Mouse (Mus musculus) small intestine, adult 2 months (tissue): ENCODE data around the gene Gm10718. TPM values are rescaled to one million over a fixed set of nuclear protein-coding genes. Genes with fewer than 3 reads are reported as not detected.
"Not testable (repeated sequence)": the region's sequence is repeated elsewhere in the genome, so short reads cannot be mapped to it uniquely, and the experiment has no call there.

ENCODE experiments used
- H3K27ac ChIP-seq: fragments of 200-500 bp; 2 replicates; pipeline ENCODE4 v1.5.1; 2012; ENCODE audit warnings: low read depth, low read length, control low read depth, inconsistent platforms; ENCODE audit not compliant: insufficient read depth
- H3K27me3 ChIP-seq: fragments of 200-500 bp; 2 replicates; pipeline ENCODE4 v1.6.1; 2012; ENCODE audit warnings: mild to moderate bottlenecking, moderate library complexity, low read length, inconsistent platforms; ENCODE audit not compliant: control insufficient read depth, insufficient read depth
- H3K36me3 ChIP-seq: fragments of 200-500 bp; 2 replicates; pipeline ENCODE4 v1.6.1; 2012; ENCODE audit warnings: mild to moderate bottlenecking, low read length, control low read depth, inconsistent platforms; ENCODE audit not compliant: control insufficient read depth, insufficient read depth
- H3K4me1 ChIP-seq: fragments of 200-500 bp; 2 replicates; pipeline ENCODE4 v1.6.1; 2012; ENCODE audit warnings: low read length, inconsistent platforms, mixed read lengths; ENCODE audit not compliant: control insufficient read depth, insufficient read depth, insufficient read length
- H3K4me3 ChIP-seq: fragments of 200-500 bp; 2 replicates; pipeline ENCODE4 v1.5.1; 2012; ENCODE audit warnings: low read depth, mild to moderate bottlenecking, control low read depth, inconsistent platforms, low read length, moderate library complexity
- WGBS: fragments of 180-500 bp; shearing (Covaris S2); methylation state at CpG from one replicate; pipeline ENCODE4 v1.1.7; 2018; 5-methylcytosine and 5-hydroxymethylcytosine counted together
- polyA plus RNA-seq: library from polyadenylated mRNA; depleted of rRNA; stranded (reverse); fragments of >200 nt; gene quantifications from 2 replicates; pipeline ENCODE4 v1.2.3, GENCODE M21; 2012; rRNA removed

The Gm10718 gene
- not detected in 2 replicates for polyA plus RNA-seq

- H3K4me1 ChIP-seq, H3K36me3 ChIP-seq, H3K4me3 ChIP-seq, H3K27me3 ChIP-seq, H3K27ac ChIP-seq: not testable (repeated sequence)
- WGBS, result 76% methylated on average over 12 of the region's 13 CpGs
Measured at GRCm38 (mm10) chr9:3023312-3023984, at the start of gene Gm10718. TSS of gene Gm10718 (plus strand) at chr9:3023547.

DNA sequence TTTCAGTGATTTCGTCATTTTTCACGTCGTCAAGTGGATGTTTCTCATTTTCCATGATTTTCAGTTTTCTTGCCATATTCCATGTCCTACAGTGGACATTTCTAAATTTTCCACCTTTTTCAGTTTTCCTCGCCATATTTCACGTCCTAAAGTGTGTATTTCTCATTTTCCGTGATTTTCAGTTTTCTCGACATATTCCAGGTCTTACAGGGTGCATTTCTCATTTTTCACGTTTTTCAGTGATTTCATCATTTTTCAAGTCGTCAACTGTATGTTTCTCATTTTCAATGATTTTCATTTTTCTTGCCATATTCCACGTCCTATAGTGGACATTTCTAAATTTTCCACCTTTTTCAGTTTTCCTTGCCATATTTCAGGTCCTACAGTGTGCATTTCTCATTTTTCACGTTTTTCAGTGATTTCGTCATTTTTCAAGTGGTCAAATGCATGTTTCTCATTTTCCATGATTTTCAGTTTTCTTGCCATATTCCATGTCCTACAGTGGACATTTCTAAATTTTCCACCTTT, 22.8 kb upstream of the Gm10718 start, which contains the start of gene Gm10722:
Gene Gm10722 (plus strand): TSS at position 478 of the 528 bp plus-strand sequence.
- WGBS, result 75% methylated on average over 12 of the region's 12 CpGs
- not testable (repeated sequence) for H3K4me1 ChIP-seq, H3K27me3 ChIP-seq, H3K36me3 ChIP-seq, H3K4me3 ChIP-seq, H3K27ac ChIP-seq

GRCm38 (mm10) chr9:3001006-3001405, 22.3 kb upstream of the Gm10718 start:
- H3K27ac ChIP-seq, result not testable (repeated sequence)
- 67% methylated on average over 8 of the region's 8 CpGs for WGBS

GRCm38 (mm10) chr9:3001948-3002659, 21.2 kb upstream of the Gm10718 start:
- H3K27ac ChIP-seq, H3K27me3 ChIP-seq, H3K4me3 ChIP-seq, H3K4me1 ChIP-seq, H3K36me3 ChIP-seq: not testable (repeated sequence)
- WGBS, result 71% methylated on average over 9 of the region's 11 CpGs

More at GRCm38 (mm10) chr9:3001006-3001405, 22.3 kb upstream of the Gm10718 start:
- H3K27me3 ChIP-seq, H3K4me3 ChIP-seq, H3K4me1 ChIP-seq, H3K36me3 ChIP-seq: not testable (repeated sequence)

- not testable (repeated sequence) for H3K36me3 ChIP-seq, H3K27ac ChIP-seq, H3K27me3 ChIP-seq, H3K4me3 ChIP-seq, H3K4me1 ChIP-seq
- 77% methylated on average over 6 of the region's 14 CpGs for WGBS
Measured at GRCm38 (mm10) chr9:3002794-3003396, 20.5 kb upstream of the Gm10718 start, which contains the start of gene Gm11168. TSS of gene Gm11168 (plus strand) at chr9:3003346.

DNA sequence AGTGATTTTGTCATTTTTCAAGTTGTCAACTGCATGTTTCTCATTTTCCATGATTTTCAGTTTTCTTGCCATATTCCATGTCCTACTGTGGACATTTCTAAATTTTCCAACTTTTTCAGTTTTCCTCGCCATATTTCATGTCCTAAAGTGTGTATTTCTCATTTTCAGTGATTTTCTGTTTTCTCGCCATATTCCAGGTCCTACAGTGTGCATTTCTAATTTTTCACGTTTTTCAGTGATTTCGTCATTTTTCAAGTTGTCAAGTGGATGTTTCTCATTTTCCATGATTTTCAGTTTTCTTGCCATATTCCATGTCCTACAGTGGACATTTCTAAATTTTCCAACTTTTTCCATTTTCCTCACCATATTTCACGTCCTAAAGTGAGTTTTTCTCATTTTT, 17.2 kb upstream of the Gm10718 start:
- not testable (repeated sequence) for H3K36me3 ChIP-seq, H3K27me3 ChIP-seq, H3K4me3 ChIP-seq, H3K27ac ChIP-seq, H3K4me1 ChIP-seq
- WGBS, result 77% methylated on average over 1 of the region's 5 CpGs

GRCm38 (mm10) chr9:3006636-3007035, 16.7 kb upstream of the Gm10718 start:
- WGBS, result 73% methylated on average over 8 of the region's 8 CpGs
- H3K4me3 ChIP-seq, result not testable (repeated sequence)

GRCm38 (mm10) chr9:3007272-3007671, 16.1 kb upstream of the Gm10718 start:
- not testable (repeated sequence) for H3K4me3 ChIP-seq

More at GRCm38 (mm10) chr9:3006636-3007035, 16.7 kb upstream of the Gm10718 start:
- H3K27me3 ChIP-seq, H3K36me3 ChIP-seq, H3K27ac ChIP-seq, H3K4me1 ChIP-seq: not testable (repeated sequence)

DNA sequence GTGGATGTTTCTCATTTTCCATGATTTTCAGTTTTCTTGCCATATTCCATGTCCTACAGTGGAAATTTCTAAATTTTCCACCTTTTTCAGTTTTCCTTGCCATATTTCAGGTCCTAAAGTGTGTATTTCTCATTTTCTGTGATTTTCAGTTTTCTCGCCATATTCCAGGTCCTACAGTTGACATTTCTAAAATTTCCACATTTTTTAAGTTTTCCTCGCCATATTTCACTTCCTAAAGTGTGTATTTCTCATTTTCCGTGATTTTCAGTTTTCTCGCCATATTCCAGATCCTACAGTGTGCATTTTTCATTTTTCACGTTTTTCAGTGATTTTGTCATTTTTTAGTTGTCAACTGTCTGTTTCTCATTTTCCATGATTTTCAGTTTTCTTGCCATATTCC, 14.0 kb upstream of the Gm10718 start:
- WGBS, result no CpG with 5 or more reads among the region's 5 CpGs
- not testable (repeated sequence) for H3K4me1 ChIP-seq, H3K4me3 ChIP-seq, H3K36me3 ChIP-seq, H3K27me3 ChIP-seq, H3K27ac ChIP-seq

More at GRCm38 (mm10) chr9:3007272-3007671, 16.1 kb upstream of the Gm10718 start:
- not testable (repeated sequence) for H3K27me3 ChIP-seq, H3K4me1 ChIP-seq, H3K27ac ChIP-seq, H3K36me3 ChIP-seq
- WGBS, result 77% methylated on average over 8 of the region's 9 CpGs

DNA sequence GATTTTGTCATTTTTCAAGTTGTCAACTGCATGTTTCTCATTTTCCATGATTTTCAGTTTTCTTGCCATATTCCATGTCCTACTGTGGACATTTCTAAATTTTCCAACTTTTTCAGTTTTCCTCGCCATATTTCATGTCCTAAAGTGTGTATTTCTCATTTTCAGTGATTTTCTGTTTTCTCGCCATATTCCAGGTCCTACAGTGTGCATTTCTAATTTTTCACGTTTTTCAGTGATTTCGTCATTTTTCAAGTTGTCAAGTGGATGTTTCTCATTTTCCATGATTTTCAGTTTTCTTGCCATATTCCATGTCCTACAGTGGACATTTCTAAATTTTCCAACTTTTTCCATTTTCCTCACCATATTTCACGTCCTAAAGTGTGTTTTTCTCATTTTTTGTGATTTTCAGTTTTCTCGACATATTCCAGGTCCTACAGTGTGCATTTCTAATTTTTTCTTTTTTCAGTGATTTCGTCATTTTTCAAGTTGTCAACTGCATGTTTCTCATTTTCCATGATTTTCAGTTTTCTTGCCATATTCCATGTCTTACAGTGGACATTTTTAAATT, 11.2 kb upstream of the Gm10718 start:
- H3K4me1 ChIP-seq, H3K27ac ChIP-seq: not testable (repeated sequence)

DNA sequence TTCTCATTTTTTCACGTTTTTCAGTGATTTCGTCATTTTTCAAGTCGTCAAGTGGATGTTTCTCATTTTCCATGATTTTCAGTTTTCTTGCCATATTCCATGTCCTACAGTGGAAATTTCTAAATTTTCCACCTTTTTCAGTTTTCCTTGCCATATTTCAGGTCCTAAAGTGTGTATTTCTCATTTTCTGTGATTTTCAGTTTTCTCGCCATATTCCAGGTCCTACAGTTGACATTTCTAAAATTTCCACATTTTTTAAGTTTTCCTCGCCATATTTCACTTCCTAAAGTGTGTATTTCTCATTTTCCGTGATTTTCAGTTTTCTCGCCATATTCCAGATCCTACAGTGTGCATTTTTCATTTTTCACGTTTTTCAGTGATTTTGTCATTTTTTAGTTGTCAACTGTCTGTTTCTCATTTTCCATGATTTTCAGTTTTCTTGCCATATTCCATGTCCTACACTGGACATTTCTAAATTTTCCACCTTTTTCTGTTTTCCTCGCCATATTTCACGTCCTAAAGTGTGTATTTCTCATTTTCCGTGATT, 10.5 kb upstream of the Gm10718 start, which contains the start of gene Gm10721:
Gene Gm10721 (plus strand): TSS at position 408 of the 547 bp plus-strand sequence.
- H3K4me3 ChIP-seq, result not testable (repeated sequence)
- WGBS, result no CpG with 5 or more reads among the region's 11 CpGs

More for the DNA sequence above, 11.2 kb upstream of the Gm10718 start:
- not testable (repeated sequence) for H3K4me3 ChIP-seq, H3K36me3 ChIP-seq, H3K27me3 ChIP-seq
- WGBS, result 81% methylated on average over 3 of the region's 7 CpGs

More for the DNA sequence above, 10.5 kb upstream of the Gm10718 start, which contains the start of gene Gm10721:
- not testable (repeated sequence) for H3K27ac ChIP-seq, H3K36me3 ChIP-seq, H3K27me3 ChIP-seq, H3K4me1 ChIP-seq
